Mouse (Mus musculus) gastrocnemius, adult 2 months (tissue): ENCODE results near the gene Bach1. TPM values are rescaled to one million over a fixed set of nuclear protein-coding genes. Genes with fewer than 3 reads are reported as not detected.
A peak's percentile ranks its signal among the peaks of the same experiment; 100 is the strongest.
"Not testable (repeated sequence)": the region's sequence is repeated elsewhere in the genome, so short reads cannot be mapped to it uniquely, and the experiment has no call there.

ENCODE experiments used
- DNase-seq: peaks from one replicate; pipeline ENCODE4 v3.0.0; 2022
- H3K27ac ChIP-seq: fragments of 200-600 bp; 2 replicates; pipeline ENCODE4 v1.8.1; 2022; ENCODE audit warnings: mild to moderate bottlenecking
- H3K4me3 ChIP-seq: fragments of 200-600 bp; 2 replicates; pipeline ENCODE4 v1.8.1; 2022; ENCODE audit warnings: mild to moderate bottlenecking, moderate library complexity
- CTCF ChIP-seq: fragments of 200-600 bp; IDR thresholded peaks from 2 replicates; pipeline ENCODE4 v1.8.1; 2022; ENCODE audit warnings: antibody characterized with exemption, mild to moderate bottlenecking, moderate library complexity
- intact Hi-C: fragments of 180-260 bp; cut with DNase I; formaldehyde crosslinking; loops from one replicate; pipeline ENCODE4 v1.15.1; 2025
- total RNA-seq, 2 experiments: library from RNA; stranded (reverse); gene quantifications; 2 replicates each; pipeline ENCODE4 v1.2.3; 2021

The Bach1 gene
- total RNA-seq, 2 experiments from 2014 or later = 18.0 to 28.2 TPM

DNA sequence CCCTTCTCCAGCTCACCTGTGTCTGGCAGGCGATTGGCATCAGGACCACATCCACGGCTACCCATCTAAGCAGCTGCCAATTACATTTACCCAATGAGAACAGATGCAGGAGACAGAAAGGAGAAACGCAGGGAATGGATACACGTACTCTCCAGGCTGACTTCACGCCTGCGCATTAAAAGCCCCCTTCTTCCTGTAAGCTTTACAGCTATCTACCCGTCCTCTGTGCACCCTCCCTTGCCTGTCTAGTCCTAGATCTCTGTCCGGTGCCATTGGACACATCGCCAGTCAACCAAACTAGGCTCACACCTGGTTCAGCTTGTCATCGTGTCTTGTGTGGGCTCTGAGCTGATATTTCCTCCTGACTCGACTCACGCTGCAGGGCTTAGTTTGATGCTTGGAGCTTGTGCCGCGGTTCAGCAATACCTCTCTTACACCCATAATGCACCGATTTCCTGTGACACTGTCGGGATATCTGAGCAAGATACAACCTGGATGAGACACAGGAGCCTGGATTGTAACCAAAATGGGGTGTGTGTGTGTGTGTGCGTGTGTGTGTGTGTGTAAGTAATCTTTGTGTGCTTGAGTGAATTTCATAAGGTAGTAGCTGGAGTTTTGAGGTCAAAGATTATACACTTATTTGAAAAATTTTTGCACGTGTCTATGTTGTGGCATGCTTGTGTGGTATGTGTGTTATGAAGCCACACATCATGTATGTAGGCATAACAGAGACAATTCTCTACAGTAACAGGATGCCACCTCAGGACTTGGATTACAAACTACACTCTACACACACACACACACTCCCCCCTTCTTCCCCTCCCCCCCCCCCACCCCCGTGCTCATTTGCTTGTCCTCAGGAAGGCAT lies 32.8 kb upstream of the Bach1 start:
- no peak for TF ChIP-seq CTCF
- no peak overlapping the region for H3K27ac ChIP-seq
- DNase-seq = no peak
- intact Hi-C loops = no loop called here
- H3K4me3 ChIP-seq = no peak overlapping the region

DNA sequence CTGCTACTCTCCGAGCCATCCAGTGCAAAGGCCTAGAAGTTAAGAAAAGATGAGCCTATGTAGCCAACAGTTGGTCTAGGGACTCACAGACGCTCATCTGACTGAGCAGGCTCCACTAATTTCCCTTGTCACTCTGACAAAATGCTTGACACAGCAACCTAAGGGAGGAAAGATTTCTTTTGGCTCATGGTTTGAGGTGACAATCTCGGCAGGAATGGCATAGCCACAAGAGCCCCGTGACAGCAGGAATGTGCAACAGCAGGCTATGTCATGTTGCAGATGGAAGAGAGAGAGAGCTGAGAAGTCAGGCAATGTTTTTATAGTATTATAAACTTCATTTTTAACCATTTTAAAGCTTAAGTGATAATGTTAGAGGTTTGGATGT lies 32.1 kb upstream of the Bach1 start:
- Histone ChIP-seq H3K4me3 (no peak overlapping the region), H3K27ac (no peak overlapping the region)
- no peak for TF ChIP-seq CTCF
- intact Hi-C loops = no loop called here
- DNase-seq = no peak

DNA sequence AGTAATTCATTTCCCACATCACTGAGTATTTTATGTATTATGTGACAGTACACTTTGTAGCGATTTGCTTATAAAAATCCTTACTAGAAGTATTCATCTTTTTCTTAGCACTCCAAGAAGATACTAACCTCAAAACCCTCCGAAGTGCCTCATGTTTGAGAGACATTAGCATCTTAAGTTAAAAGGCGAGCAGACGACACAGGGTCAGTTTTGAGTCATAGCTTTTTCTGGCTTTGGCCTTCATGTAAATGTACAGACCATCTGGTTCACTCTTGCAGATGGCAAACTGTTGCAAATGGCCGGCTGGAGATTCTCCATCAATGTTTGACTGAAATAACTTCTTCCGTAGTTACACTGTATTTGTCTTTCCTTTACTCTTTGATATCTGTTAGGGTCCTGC lies 30.7 kb upstream of the Bach1 start:
- no peak overlapping the region for H3K4me3 ChIP-seq
- DNase-seq = no peak
- TF ChIP-seq CTCF = no peak
- no peak overlapping the region for H3K27ac ChIP-seq
- intact Hi-C loops = no loop called here

DNA sequence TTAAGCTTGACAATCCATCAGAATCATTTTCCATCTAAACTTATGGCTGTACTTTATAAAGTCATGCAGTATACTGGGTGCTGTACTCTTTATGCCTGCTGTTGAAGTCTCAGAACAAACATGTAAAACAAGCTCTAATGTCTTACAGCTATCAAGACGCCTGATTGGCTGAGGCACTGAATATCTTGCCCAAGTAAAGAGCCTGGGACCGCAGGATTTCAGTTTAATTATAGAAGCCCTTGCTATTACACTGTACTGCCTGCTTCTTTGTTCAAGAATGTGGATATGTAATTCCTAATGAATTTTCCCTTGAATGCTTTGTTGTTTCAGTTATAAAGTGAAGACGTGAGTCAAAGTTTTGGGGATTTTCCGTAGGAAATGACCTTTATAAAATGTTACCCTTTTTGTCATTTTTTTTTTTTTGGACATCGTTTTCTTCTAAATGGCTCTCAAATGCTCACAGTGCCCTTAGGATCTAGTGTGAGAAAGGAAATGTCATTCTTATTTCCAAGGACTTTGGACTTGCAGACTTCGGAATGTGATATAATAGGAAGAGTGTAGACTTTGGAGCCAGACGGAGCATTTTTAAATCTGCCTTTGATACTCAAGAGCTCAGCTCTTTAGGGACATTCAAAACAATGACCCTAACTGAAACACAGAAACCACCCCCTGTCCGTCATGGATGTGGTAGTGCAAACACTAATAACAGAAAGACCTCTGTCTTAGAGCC lies 28.5 kb upstream of the Bach1 start:
- intact Hi-C loops = no loop called here
- no peak overlapping the region for H3K27ac ChIP-seq
- TF ChIP-seq CTCF = no peak
- DNase-seq = no peak
- no peak overlapping the region for H3K4me3 ChIP-seq

DNA sequence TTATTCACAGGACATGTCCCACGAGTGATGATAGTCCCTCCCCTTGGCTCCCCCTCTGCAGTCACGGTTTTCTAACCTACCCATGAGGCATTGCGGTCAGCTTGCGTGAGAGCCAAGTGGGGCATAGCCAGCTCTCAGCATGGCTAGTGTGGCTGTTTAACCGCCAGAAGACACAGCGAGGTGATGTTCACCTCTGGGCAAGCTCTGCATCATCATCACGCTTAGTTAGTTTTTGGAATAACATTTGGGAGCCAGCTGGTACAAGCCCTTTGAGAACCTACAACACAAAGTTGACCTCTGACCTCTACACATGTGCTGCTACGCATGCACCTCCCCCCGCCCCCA lies 28.0 kb upstream of the Bach1 start:
- Histone ChIP-seq H3K4me3 (no peak overlapping the region), H3K27ac (no peak overlapping the region)
- intact Hi-C loops = no loop called here
- DNase-seq = peak; percentile 27
- TF ChIP-seq CTCF = no peak

DNA sequence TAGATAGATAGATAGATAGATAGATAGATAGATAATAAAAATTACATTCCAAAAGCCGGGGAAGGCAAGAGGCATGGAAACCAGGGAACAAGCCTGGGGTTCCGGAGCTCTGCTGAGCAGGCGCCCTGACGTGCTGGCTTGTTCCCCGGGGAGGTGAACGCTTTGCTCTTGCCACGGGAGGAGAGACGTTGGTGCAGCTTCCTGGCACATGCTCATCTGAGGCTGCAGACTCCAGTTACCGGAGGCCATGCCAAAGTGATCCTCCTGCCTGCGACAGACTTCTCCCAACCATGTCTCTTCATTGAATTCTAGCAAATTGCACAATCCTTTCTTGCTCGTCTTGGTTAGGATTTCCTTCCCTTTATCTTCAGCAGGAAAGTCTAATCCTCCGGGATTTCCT lies 27.4 kb upstream of the Bach1 start:
- Histone ChIP-seq H3K27ac (no peak overlapping the region), H3K4me3 (no peak overlapping the region)
- peak; percentile 34 for DNase-seq
- intact Hi-C loops = no loop called here
- no peak for TF ChIP-seq CTCF

DNA sequence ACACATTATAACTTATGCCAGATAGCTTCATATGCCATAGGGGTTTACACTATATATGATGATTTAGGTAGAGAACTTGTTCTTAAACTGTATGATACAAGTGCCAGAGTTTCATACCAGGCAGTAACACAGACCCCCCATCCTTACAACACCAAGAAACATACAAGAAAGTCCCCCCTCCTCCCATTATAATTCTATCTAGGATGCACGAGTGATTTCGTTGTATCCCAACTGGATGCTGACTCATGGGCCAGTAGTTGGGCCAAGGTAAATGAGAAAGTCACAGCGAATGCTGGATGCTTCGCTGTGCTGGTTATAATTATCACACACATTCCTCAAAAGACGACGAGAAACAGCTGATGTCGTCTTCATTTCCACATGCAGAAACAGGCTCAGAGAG lies 25.6 kb upstream of the Bach1 start:
- no peak overlapping the region for H3K4me3 ChIP-seq
- intact Hi-C loops = no loop called here
- no peak for TF ChIP-seq CTCF
- no peak for DNase-seq
- H3K27ac ChIP-seq = no peak overlapping the region

DNA sequence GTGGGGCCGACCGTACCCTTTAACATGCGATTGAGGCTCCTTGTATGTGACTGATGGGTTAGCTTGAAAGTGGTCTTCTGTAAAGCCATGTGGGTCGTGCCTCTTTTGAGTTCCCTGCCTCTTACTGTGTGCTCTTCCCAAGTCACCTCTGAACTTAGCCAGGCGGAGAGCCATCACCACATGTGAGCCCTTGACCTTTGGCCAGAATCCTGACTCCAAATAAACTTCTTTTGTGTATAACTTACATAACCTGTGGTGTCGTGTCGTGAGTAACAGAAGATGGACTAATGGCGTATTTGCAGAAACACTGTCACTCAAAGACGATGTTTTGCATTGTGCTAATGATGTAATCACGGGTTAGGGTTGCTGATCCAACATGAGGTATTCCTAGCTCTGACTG lies 22.6 kb upstream of the Bach1 start:
- intact Hi-C loops = no loop called here
- TF ChIP-seq CTCF = no peak
- no peak for DNase-seq
- Histone ChIP-seq H3K27ac (no peak overlapping the region), H3K4me3 (no peak overlapping the region)

DNA sequence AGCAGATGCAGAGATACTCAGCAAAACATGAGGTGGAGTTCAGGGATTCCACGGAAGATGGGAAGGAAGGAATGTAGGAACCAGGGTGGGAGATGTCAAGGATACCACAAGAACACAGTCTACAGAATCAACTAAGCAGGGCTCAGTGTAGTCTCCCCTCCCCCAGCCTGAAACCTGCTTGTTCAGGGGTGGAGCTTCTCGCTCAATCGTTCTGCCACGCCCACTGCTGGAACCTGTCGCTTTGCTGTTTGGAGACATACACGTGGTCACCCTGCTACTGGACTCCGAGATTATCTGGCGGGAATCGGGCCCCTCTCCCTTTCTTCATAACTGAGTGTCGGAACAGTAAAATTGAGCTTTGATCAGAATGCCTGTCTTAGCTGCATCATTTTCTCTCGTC lies 20.1 kb upstream of the Bach1 start:
- no peak for TF ChIP-seq CTCF
- no peak for DNase-seq
- intact Hi-C loops = no loop called here
- Histone ChIP-seq H3K4me3 (no peak overlapping the region), H3K27ac (no peak overlapping the region)

DNA sequence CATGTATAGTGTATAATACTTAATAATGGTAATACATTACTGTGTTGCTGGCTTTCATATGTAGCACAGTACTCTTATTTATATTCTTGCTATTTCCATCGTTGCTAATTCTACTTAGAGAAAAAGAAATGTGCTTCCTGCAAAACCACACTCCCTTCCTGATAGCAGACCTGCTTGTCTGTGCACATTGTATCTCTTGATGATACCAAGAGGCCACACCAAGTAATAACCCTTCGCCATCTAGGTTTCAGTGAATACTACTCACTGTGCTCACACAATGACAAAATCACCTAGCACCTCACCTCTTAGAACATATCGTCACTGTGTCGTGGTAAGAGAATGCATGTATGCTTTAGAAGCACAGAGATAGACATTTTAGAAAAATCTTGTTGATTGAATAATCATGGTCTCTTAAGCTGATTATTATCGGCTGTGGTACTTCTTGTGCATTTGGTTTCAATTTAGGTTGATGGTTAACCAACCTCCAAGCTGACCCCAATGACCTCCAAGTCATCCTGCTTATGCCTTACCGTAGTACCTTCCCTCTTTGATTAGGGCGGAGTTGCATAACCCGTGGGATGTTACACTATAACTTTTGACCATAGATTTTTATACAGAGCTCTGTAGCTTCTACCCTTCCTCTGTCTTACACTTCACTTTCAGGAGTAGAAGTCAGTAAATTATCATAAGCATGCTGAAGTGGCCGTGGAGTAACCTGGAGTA lies 17.7 kb upstream of the Bach1 start:
- Histone ChIP-seq H3K4me3 (no peak overlapping the region), H3K27ac (no peak overlapping the region)
- DNase-seq = no peak
- TF ChIP-seq CTCF = no peak
- intact Hi-C loops = no loop called here

DNA sequence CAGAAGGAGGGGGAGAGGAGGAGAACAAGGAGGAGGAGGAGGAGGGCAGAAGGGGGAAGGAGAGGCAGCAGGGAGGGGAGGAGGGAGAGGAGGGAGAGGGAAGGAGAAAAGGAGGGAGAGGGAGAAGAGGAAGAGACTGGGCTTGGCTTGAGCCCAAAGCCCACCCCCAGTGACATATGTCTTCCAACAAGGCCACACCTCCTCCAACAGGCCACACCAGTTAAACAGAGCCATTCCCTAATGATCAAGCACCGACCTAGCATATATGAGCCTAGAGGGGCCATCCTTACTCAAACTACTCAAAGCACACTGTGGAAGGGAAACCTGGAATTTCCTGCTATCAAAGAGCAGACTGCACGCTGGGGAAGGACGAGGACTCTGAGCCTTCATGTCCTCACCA lies 16.9 kb upstream of the Bach1 start:
- TF ChIP-seq CTCF = no peak
- Histone ChIP-seq H3K27ac (no peak overlapping the region), H3K4me3 (no peak overlapping the region)
- intact Hi-C loops = no loop called here
- no peak for DNase-seq

DNA sequence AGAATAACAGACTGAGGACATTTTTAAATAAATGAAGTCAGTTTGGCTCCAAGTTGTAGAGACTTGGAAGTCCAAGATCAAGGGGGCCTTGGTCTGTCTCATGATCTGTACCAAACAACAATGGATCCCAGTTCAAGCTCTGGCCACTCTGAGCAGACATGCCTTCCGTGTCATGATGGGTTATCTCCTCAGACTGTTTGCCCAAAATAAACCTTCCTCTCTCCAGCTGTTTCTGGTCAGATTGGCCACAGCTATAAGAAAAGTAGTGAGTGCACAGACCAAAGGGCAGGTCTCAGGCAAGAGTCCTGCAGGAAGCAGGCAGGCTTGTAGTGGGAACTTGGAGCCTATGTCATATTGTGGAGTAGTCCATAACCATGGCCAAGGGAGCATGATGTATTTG lies 12.3 kb upstream of the Bach1 start:
- DNase-seq = no peak
- intact Hi-C loops = no loop called here
- Histone ChIP-seq H3K4me3 (no peak overlapping the region), H3K27ac (no peak overlapping the region)
- no peak for TF ChIP-seq CTCF

DNA sequence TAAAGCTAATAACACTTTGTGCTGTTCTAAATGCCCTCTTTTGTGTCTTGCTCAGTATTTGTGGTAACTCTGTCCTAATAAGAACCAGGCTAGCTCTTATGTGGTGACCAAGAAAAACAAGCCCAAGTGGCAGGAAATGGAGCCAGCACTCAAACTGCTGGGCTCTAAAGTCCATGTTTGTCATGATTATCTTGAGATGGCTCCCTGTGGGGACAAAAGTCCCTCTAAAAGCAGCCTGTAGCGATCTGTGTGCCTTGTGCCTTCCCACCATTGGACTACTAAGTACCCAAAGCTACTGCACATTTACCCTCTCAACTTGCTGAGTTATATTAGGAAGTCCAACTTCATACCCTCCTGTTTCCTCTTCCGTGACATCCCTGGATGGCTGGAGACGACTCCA lies 11.4 kb upstream of the Bach1 start:
- intact Hi-C loops = no loop called here
- TF ChIP-seq CTCF = no peak
- H3K4me3 ChIP-seq = no peak overlapping the region
- DNase-seq = no peak
- no peak overlapping the region for H3K27ac ChIP-seq

DNA sequence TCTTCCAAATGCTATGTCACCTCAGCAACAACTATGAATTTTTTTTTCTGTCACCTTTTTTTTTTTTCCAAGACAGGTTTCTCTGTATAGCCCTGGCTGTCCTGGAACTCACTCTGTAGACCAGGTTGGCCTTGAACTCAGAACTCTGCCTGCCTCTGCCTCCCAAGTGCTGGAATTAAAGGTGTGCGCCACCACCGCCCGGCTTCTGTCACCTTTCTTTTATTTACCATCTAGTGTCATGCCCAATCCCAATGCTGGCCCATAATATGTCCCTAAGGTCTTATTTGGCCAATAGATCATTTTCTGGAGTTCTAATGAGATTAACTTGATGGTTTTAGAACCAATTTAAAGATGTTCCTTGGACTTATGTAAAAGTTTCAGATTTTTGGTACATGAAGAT lies 10.4 kb upstream of the Bach1 start:
- DNase-seq, H3K4me3 ChIP-seq, H3K27ac ChIP-seq, intact Hi-C loops: not testable (repeated sequence)

DNA sequence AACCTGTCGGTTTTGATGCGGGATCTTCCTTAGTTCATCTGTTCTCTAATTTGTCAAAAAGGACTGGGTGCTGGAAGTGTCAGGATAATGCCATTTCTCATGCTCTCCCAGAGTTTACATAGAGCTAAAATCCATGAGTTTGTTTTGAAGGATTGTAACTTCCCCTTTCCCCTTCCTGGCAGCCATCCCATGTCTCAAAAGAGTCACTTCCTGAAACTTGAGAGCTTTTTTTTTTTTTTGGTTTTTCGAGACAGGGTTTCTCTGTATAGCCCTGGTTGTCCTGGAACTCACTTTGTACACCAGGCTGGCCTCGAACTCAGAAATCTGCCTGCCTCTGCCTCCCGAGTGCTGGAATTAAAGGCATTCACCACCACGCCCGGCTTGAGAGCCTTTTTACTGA lies 9.9 kb upstream of the Bach1 start:
- intact Hi-C loops, DNase-seq: not testable (repeated sequence)
- Histone ChIP-seq H3K27ac (peak overlapping the region; percentile 43; the same call in 1 of the 2 replicates), H3K4me3 (peak overlapping the region; percentile 29)
